Mouse (Mus musculus): ENCODE measurements around the gene Ppp1r15a.
"Not testable (repeated sequence)": the region's sequence is repeated elsewhere in the genome, so short reads cannot be mapped to it uniquely, and the experiment has no call there.

The Ppp1r15a gene

DNA sequence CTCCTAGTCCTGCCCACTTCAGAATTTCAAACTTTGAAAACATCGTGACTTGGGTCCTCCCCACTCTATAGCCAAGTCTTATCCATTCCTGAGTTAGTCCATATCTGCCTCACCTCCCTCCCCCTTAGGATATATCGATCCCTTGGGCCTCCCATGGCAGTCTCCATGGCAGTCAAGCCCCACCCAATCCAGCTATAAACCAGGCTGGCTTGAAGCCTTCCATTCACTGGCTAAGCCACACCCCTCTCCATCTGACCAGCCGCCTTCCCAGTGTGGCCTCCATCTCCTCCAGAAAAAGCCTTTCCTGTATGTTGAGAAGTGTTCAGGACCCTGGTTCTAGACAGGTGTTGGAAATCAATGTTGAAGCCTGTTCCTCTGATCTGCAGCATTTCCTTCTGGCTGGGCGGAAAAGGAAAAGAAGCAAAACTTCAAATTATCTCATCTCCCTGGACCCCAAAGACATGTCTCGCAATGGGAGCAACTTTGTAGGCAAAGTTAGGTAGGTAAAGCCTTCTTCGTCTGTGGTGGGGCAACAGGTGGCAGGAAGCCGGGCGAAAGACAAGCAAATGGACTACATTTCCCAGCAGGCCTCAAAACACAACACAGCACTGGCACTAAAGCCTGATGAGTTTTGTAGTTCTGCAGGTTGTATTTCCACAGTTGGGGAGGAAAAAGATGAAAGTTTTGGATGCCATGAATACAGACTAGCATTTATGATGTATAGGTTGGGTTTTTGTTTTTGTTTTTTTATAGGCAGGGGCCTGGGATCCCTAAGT is 6.5 kb downstream of the Ppp1r15a start:
- no peak for DNase-seq (ENCODE audit: low spot score)

DNA sequence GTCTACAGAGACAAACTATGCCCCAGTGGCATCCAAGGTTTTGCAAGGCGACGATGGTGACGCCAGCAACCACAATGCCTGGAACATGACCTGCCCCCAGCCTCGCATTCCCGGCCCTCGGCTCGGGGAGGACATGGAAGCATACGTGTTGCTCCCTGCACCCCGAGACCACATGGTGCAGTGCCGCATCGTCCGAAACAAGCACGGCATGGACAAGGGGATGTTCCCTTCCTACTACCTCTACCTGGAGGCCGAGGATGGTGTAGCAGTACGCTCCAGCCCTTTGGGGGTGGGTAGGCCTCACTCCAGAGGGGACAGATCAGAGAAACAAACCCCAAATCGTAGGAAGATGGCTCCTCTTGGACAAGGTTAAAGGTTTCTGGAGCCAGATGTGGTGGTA is 7.5 kb downstream of the Ppp1r15a start:
- no peak for DNase-seq (ENCODE audit: low spot score)

DNA sequence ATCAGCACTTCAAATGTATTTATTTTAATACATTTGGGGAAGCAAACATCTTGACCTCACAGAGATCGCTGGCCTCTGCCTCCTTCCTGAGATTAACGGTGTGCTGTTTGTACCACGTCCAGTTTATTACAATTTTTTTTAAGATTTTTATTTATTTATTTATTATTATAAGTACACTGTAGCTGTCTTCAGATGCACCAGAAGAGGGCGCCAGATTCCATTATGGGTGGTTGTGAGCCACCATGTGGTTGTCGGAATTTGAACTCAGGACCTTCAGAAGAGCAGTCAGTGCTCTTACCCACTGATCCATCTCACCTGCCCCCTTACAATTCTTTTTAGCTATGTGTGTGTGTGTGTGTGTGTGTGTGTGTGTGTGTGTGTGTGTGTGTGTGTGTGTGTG is 9.2 kb downstream of the Ppp1r15a start:
- not testable (repeated sequence) for DNase-seq (ENCODE audit: low spot score)

- DNase-seq (ENCODE audit: low spot score): no peak
These were observed 10.6 kb downstream of the Ppp1r15a start for GRCm38 (mm10) chr7:45515436-45515835.

DNA sequence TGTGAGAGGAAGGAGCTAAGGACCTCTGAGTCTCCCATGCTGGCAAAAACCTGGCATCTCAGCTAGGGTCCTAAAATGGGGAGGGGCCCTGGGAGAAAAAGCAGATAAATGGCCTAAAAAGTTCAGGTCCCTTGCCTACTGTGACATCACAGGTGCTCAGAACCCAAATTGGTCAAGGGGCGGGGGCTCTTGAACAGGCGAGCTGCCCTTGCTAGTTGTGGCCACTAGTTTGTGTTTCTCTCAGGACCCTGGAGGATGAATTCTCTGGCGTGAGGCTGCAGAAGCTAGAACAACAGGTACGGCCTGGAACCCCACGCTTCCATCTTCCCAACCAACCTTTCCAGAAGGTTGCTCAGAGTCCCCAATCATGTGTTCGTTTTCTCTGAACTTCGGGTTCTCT is 11.7 kb downstream of the Ppp1r15a start:
- DNase-seq (ENCODE audit: low spot score): no peak

DNA sequence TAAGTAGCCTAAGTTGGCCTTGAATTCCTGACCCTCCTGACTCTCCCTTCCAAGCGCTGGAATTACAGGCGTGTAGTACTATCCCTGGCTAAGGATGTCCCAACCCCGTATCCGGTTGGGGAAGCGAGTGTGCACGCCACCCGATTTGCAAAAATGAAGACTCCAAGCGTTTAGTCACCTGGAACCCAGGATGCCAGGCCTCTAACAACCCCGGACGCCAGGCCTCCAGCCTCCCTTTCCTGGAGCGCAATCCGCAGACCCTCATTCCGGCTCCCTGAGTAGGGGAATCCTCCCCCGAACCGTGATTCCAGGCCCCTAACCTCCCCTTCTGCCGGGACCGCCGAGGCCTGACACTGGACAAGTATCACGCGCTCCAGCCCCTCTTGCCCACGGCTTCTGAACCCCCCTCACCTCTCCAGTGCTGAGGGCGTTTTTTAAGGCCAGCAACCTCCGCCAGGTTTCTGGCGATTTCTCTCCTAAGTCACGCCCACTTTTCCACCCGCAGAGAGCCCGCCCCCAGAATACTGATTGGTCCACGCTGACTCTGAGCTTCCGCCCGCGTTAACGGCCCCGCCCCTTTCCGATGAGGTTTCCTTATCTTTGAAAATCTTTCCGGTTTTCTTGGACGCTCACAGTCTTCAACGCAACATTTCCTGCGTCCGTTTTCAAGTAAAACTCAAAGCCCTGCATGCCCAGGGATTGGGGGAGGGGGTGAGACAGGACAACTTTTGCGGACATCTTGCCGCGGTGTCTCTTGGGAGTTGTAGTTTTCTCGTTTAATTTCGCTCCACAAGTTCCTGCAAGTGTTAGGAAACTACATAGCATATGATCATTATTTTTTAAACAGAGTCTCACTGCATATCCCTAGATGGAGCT is 15.9 kb downstream of the Ppp1r15a start, which contains the start of gene Nucb1:
TSS of gene Nucb1 (minus strand) at position 495 of the 876 bp plus-strand sequence.
- peak; percentile 83 for DNase-seq (ENCODE audit: low spot score)

- DNase-seq (ENCODE audit: low spot score): no peak
These were observed 16.7 kb downstream of the Ppp1r15a start for GRCm38 (mm10) chr7:45509181-45509882.

- DNase-seq (ENCODE audit: low spot score): no peak
These were observed 17.5 kb downstream of the Ppp1r15a start for GRCm38 (mm10) chr7:45508561-45508960.

DNA sequence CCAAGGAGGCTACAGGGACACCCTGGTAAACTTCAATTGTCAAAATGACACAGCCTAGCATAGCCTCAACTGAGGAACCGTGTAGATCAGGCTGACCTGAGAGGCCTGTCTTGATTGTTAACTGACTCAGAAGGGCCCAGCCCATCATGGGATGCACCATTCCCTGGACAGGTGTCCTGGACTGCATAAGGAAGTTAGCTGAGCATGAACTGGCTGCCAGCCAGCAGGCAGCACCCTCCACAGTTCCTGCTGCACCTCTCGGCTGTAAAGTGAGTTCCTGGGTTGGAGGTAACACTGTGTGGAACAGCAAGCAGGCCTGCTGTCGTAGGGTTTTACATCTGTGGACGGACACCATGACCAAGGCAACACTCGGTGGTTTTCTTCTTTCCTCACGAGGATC is 18.5 kb downstream of the Ppp1r15a start:
- DNase-seq (ENCODE audit: low spot score): no peak

- DNase-seq (ENCODE audit: low spot score): no peak
These were observed 27.6 kb downstream of the Ppp1r15a start for GRCm38 (mm10) chr7:45498427-45498826.

DNA sequence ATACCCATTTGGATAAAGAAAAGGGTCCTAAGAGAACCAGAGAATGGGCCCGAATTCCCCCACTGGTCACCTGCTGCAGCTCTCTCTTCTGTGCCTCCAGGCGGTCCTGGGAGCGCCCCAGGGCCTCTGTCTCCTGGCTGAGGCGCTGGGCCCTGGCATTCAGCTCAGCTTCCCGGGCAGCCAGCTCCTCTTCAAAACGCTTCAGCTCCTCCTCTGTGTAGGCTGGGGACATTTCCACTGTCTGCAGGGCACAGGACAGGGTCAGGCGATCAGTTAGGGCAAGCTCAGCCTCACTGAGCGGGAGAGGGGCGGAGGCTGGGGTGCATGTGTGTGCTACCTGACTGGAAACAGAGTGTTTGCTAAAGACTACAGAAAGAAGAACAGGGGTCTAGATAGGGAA is 31.5 kb downstream of the Ppp1r15a start:
- DNase-seq (ENCODE audit: low spot score): no peak

- no peak for DNase-seq (ENCODE audit: low spot score)
These were observed 33.1 kb downstream of the Ppp1r15a start for GRCm38 (mm10) chr7:45492951-45493350.

DNA sequence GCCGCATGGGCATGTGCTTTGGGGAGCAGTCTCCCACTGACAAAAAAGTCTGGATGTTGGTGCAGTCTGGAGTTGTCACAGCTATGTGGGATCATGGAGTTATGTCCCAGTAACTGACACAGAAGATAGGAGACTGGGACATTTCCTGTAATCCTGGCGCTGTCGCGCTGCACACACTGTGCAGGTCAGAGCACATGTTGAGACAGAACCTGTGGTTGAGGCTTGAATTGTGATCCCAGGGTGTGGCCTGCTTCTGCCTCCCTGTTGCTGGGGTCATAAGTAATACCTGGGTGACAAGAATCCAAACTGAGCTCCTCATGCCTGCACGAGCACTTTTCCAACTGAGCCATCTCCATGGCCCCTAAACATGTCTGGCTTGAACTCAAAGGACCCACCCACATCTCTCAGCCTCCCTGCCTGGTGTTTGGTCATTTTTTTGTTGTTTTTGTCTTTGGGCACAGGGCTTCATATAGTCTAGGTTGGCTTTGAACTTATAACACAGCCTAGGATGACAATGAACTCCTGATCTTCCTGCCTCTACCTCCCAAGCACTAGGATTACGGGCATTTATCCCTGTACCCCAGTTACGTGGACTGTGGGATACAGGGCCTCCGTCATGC is 33.7 kb downstream of the Ppp1r15a start:
- no peak for DNase-seq (ENCODE audit: low spot score)

- DNase-seq (ENCODE audit: low spot score): no peak
These were observed 34.8 kb downstream of the Ppp1r15a start for GRCm38 (mm10) chr7:45491264-45491663.

DNA sequence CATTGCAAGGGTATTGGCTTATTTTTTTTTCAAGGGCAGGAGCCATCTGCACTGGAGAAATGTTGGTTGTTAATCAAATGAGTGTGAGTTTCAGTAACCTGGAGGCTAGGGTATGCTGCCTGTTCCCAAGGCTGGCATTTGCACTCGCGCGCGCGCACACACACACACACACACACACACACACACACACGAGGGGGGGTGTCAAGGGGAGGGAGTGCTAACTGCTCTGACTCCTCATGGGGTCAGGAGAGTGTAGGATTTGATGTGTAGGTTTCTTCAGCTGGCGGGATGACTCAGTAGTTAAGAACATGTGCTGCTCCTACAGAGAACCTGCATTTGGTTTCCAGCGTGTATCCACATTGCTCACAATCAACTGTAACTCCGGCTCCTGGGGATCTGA is 35.2 kb downstream of the Ppp1r15a start:
- DNase-seq (ENCODE audit: low spot score): no peak

DNA sequence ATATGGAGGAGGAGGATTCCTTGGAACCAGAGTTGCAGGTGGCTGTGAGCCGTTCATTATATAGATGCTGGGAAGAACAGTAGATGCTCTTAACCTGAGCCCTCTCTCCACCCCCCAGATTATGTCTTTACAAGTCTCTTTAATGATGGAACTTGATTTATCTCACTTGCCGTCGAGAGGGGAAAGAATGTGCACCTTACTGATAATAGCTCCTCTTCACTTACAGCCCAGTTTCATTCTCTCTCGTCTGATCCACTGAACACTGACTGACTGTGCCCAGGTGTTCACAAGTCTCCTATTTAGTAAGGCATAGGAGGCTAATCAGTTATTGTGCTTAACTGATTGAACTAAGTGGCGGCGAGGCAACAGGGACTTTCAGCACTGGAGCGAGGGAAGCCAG is 36.5 kb downstream of the Ppp1r15a start:
- no peak for DNase-seq (ENCODE audit: low spot score)

GRCm38 (mm10) chr7:45488293-45489204 is 37.5 kb downstream of the Ppp1r15a start, which contains the start of gene Dhdh:
Gene Dhdh, minus strand, starts transcription at chr7:45488805.
- peak; percentile 56 for DNase-seq (ENCODE audit: low spot score)

DNA sequence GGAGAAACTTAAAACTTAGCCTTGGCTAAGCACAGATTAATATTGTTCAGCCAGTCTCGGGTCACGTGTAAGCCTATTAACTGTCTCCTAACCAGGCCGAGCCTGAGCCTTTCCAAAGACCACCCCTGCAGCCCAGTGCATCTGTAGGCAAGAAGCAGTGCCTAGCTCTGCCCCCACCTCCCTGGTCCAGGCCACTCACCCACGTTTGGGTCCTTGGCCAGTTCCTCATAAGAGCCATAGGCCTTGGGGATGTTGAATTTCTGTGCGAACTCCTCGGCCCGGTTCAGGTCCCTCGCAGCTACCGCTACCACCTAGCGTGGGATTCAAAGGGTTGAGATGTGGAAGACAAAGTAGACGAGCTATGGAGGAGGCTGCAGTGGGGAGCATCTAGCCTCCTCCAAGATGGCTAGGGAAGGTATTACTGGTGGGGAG is 38.2 kb downstream of the Ppp1r15a start:
- DNase-seq (ENCODE audit: low spot score): no peak

GRCm38 (mm10) chr7:45486761-45487415 is 39.2 kb downstream of the Ppp1r15a start, which contains the start of gene Gm45808:
Gene Gm45808, minus strand, starts transcription at chr7:45486811.
- DNase-seq (ENCODE audit: low spot score): no peak

GRCm38 (mm10) chr7:45486158-45486557 is 39.9 kb downstream of the Ppp1r15a start:
- DNase-seq (ENCODE audit: low spot score): no peak

Data from ovary, postnatal 14 days (tissue).